Mouse (Mus musculus): ENCODE results near the gene Fubp1.
A peak's percentile ranks its signal among the peaks of the same experiment; 100 is the strongest.

The Fubp1 gene

GRCm38 (mm10) chr3:152209967-152210634 is at the start of gene Fubp1, which contains the start of gene Dnajb4:
Gene Fubp1 (plus strand): TSS chr3:152210422.
Gene Dnajb4 (minus strand): TSS chr3:152210302.
- DNase-seq (ENCODE audit: low read depth in 2 of 2, low spot score in 2 of 2): peak; percentile 100

DNA sequence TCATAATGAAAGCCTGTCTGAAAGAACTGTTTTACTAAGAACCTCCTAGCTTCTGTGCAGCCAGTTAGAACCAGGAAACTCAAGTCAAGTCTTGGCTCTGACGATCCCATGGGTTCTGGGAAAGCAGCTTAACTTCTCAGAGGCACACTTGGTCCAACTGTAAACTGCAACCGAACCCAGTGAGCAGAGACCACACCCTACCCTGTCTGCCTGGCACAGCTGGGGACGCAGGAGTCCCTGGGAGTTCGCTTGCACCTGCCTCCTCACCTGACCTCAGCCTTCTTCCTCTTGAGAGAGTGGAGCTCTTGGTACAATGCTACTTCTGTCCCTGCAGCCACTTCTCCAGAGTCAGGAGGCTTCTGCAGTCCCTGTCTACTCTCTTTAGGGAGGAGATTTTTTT is 49.6 kb upstream of the Fubp1 start:
- no peak for DNase-seq (ENCODE audit: low read depth in 2 of 2, low spot score in 2 of 2)

DNA sequence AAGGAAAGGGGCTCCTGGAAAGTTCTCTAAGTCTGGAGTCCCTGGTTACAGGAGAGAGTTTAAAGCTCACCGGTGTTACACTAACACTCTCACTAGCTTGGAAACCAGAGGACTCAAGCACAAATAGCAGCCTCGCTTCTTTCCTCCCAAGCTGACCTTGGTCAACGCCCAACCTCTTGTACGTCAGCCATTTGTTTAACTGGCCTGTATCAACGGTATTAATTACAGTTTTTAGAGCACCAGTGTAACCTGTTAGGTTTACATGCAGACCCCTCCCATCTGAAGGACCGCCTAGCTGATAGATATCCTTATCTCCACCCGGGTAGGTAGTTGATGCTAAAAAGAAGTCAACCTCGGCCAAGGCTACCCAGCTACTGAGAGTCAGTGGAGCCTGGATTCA is 46.9 kb upstream of the Fubp1 start:
- DNase-seq (ENCODE audit: low read depth in 2 of 2, low spot score in 2 of 2): no peak

DNA sequence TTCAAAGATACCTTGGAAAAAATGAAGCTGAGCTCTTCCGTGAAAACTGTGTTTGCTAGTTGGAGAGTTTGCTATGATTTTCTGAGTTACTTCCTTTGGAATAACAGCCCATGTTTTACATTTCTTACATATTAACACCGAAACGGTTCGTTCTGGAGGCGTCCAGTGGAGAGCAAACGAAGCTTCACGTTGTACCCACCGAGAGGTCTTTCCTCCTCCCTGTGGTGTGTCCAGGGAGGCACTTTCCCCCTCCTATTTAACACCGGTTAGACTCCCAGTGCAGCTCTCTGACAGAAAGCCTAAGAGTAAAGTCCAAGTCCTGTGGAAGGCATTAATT is 45.2 kb upstream of the Fubp1 start:
- no peak for DNase-seq (ENCODE audit: low read depth in 2 of 2, low spot score in 2 of 2)

DNA sequence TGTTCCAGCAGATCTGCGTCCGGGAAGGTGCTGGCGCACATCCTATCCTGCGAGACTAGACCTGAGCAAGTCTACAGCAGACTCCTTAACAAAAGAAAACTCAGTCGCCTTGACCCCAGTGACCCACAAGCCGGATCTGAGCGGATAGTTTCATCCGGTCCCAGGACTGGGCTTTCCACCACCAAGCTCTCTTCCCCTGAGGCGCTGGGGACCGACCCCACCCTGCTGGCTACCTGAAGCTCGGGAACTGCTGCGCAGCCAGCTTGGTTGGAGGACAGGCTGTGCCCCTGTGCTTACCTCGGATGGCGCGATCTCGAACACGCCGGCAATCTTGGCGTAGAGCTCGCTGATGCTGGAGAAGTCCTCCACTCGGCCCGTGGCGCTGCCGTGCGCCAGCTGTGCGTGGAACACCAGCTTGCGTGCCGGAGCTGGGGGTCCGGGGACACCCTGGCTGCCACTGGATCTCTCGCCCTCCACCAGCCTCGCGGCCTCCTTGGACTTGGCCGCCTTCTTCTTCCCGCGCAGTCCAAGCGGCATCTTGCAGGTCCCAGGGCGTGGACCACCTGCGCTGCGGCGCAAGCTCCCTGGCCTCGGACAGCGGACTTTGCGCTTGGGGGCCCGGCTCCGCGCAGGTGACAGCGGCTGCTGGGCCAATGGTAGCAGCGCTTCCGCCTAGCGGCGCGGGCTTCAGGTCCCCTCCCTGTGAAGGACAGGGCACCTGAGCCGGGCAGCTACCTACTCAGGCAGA is 44.7 kb upstream of the Fubp1 start:
- peak; percentile 8 to 11 for DNase-seq (ENCODE audit: low read depth in 2 of 2, low spot score in 2 of 2)

- DNase-seq (ENCODE audit: low read depth in 2 of 2, low spot score in 2 of 2): no peak
Observed at GRCm38 (mm10) chr3:152166099-152166423, 44.2 kb upstream of the Fubp1 start, which contains the start of gene Gipc2. Gene Gipc2 (minus strand): TSS chr3:152166230.

DNA sequence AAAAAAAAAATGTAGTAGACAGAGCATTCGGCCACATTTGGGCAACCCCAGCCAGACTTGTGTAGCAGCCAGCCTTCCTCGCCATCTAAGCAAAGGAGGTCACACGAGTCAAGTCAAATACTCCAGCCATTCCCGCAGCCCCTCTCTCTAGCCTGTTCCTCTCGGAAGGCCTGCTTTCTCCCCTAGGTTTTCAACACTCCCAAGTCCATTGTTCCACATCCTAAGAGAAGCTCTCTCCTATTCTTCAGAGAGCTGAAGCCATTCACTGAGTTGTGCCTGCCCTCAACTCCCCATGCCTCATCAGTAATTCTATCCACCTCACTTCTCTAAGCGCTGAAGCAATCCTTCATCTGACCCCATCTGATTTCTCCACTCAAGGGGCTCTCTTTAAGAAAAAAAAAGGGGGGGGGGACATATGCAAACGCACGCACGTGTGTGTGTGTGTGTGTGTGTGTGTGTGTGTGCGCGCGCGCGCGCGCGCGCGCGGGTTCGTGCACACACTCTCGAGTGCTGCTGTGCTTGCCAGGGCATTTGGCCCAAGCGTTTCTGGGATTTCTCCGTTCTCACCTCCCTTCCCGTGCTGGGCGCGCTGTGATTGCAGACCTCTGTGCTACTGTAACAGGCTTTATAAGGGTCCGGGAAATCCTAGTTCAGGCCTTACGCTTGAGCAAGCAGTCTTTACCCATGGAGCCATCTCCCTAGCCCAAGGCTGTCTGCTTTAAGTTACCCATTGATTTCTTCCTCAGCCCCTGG is 43.3 kb upstream of the Fubp1 start:
- no peak for DNase-seq (ENCODE audit: low read depth in 2 of 2, low spot score in 2 of 2)

- DNase-seq (ENCODE audit: low read depth in 2 of 2, low spot score in 2 of 2): no peak
Observed at GRCm38 (mm10) chr3:152168007-152168406, 42.2 kb upstream of the Fubp1 start.

DNA sequence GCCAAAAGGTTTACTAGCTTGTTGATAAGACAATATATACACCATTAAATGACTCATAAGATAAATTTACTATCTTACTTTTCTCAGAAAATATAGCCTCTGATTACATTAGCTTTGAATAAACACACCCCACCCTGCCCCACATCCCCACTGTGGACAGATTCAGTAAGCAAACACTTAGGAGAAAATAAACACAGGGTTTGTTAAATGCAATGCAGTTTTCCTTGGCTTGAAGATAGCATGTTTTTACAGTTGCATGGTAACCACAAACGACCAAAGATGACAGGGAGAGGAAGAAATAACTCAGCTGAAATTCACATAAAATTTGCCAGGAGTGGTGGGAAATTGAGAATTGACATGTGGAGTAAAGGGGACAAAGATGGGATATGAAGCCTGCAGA is 39.8 kb upstream of the Fubp1 start:
- DNase-seq (ENCODE audit: low read depth in 2 of 2, low spot score in 2 of 2): no peak

DNA sequence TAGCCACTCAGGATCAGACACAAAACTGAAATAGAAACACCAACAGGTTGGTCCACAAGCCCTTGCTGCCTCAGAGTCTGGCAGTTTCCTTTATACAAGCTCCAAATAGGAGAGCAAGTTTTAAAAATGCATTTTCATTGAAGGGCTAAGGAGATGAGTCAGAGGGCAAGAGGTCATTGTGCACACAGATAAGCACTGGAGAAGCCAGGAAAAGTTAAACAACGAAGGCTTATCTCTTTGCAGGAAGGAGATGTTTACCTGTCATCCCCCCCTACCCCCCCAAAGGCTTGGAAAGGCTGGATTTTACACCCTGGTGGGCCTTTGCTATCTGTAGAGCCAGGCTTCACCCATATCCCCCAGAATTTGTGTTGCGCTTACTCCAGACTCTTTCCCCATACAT is 39.0 kb upstream of the Fubp1 start:
- DNase-seq (ENCODE audit: low read depth in 2 of 2, low spot score in 2 of 2): no peak

- no peak for DNase-seq (ENCODE audit: low read depth in 2 of 2, low spot score in 2 of 2)
Observed at GRCm38 (mm10) chr3:152171862-152172261, 38.4 kb upstream of the Fubp1 start.

DNA sequence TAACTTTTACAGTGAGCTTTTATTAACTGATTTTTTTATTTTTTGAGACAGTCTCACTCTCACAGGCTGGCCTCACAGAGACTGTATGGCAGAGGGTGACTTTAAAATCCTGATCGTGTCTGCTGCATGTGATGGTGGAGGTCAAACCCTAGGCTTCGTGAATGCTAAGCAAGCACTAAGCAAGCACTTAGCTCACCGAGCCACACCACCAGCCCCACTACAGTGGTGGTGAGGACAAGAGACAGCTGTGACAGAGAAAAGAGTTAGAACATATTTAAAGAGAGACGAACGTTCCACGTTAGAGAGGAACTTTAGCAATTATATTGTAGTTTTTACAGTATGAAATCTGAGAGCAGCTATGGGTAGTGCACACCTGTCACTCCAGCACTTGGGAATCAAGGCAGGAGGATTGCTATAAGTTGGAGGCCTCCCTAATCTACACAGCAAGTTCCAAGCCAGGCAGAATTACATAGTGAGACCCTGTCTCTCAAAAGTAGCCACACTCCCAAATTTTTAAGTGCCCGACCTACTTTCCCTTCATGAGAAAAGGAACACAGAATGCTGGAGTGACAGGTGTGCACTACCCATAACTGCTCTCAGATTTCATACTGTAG is 37.8 kb upstream of the Fubp1 start:
- DNase-seq (ENCODE audit: low read depth in 2 of 2, low spot score in 2 of 2): no peak

- DNase-seq (ENCODE audit: low read depth in 2 of 2, low spot score in 2 of 2): no peak
Observed at GRCm38 (mm10) chr3:152178816-152179215, 31.4 kb upstream of the Fubp1 start.

DNA sequence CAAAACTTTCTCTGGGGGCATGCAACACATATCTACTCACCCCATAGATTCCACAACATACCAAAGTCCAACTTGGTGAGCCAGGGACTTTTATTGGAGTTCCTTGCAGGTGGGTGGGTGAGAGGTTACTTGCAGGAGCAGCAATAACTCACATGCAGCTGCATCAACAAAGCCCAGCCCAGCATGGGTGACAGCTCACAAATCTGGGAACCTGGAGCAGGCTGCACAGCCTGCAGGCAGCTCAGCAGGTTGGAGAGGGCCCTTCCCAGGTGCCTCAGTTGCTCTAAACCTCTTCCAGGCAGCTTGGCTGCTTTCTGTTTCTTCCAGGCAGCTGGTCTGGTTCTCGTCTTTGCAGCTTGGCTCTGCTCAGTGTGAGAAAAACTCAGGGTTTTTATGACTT is 30.9 kb upstream of the Fubp1 start:
- DNase-seq (ENCODE audit: low read depth in 2 of 2, low spot score in 2 of 2): no peak

- DNase-seq (ENCODE audit: low read depth in 2 of 2, low spot score in 2 of 2): no peak
Observed at GRCm38 (mm10) chr3:152180624-152181023, 29.6 kb upstream of the Fubp1 start.

DNA sequence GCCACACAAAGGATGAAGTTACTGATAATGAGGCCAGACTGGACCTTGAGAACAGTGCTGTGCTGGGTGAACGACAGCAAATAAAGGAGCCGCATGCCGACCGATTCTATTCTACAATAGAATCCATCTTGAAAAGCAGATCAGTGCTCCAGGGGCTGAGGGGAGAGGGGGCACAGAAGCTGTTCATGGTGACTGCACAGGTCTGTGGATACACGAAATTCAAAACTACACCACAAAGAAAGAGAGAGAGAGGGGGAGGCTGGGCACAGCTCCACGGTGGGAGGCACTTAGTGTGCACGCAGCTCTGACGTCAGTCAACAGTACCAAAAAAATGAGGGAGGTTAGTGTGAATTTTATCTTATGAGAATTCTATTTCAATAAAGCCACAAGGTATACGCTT is 26.7 kb upstream of the Fubp1 start:
- DNase-seq (ENCODE audit: low read depth in 2 of 2, low spot score in 2 of 2): no peak

- DNase-seq (ENCODE audit: low read depth in 2 of 2, low spot score in 2 of 2): no peak
Observed at GRCm38 (mm10) chr3:152186106-152186505, 24.1 kb upstream of the Fubp1 start.

GRCm38 (mm10) chr3:152189306-152189705 is 20.9 kb upstream of the Fubp1 start:
- DNase-seq (ENCODE audit: low read depth in 2 of 2, low spot score in 2 of 2): no peak

DNA sequence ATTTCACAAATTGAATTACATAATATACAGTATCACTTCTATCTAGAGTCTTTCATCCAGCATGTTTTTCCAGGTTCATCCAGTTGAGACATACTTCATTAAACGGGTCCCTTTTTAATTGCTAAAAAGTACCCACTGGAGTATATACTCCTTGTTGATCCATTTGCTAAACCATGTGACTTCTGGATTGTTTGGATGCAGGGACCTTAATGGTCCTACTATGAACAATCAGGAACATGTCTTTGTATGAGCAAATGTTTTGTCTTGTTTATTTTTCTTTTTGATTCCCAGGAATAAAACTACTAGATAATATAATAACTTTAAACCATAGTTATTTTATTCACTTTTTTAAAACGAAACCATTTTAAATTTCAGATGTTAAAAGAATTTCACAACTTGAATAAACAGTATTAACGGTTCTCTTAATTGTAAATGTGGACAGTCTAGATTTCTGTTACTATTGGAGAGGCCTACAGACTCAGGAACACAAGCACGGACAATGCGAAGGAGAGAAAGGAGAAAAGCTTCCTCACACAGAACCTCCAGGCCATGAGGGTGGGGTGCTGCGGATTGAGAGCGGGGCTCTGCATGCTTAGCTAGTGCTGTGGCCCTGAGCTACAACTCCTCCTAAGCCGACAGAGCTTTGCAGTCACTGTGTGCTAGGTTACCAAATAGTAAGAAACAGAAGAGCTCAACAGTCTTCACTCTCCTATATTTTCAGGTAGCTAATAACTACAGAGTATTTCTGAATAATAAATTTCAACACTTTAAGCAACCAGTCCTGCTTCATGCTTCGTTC is 19.3 kb upstream of the Fubp1 start:
- DNase-seq (ENCODE audit: low read depth in 2 of 2, low spot score in 2 of 2): no peak

GRCm38 (mm10) chr3:152191791-152192237 is 18.4 kb upstream of the Fubp1 start:
- DNase-seq (ENCODE audit: low read depth in 2 of 2, low spot score in 2 of 2): no peak

All from CD8-positive naive resting alpha-beta T cell, adult 2 months (primary cell).